Mouse (Mus musculus) hematopoietic stem cell, adult 5-6 weeks (primary cell): ENCODE results near the gene Ufc1. TPM values are rescaled to one million over a fixed set of nuclear protein-coding genes. Genes with fewer than 3 reads are reported as not detected.
"Not testable (repeated sequence)": the region's sequence is repeated elsewhere in the genome, so short reads cannot be mapped to it uniquely, and the experiment has no call there.

ENCODE experiments used
- ATAC-seq, 2 experiments: fragments of 125-278 bp in 1 of 2; replicated peaks in 1 of 2; 2 replicates each; pipeline ENCODE4 v1.8.0; 2016 to 2017; ENCODE audit warnings: inconsistent platforms in 2 of 2, mild to moderate bottlenecking in 2 of 2, moderate number of reproducible peaks in 2 of 2, low read depth in 1 of 2, moderate TSS enrichment in 1 of 2; ENCODE audit not compliant: low FRiP score in 2 of 2, poor library complexity in 2 of 2, severe bottlenecking in 2 of 2, insufficient read depth in 1 of 2, low TSS enrichment in 1 of 2
- total RNA-seq: library from RNA; stranded (forward); fragments of 172-1452, 232-1000 nt; gene quantifications from 2 replicates; pipeline ENCODE4 v1.2.3, GENCODE M21; 2017

Gene Ufc1
- total RNA-seq, 1 experiment from 2014 or later: 56.5 TPM

GRCm38 (mm10) chr1:171256937-171257548 lies 37.8 kb downstream of the Ufc1 start:
- ATAC-seq: peak; percentile 23 to 63; a peak in 2 of 4 replicates

GRCm38 (mm10) chr1:171256095-171256818 lies 38.6 kb downstream of the Ufc1 start:
- ATAC-seq: no peak

- no peak for ATAC-seq
Observed at GRCm38 (mm10) chr1:171252415-171252814, 42.4 kb downstream of the Ufc1 start.

- no peak for ATAC-seq
Observed at GRCm38 (mm10) chr1:171251594-171252324, 43.1 kb downstream of the Ufc1 start.

GRCm38 (mm10) chr1:171250680-171251593 lies 43.9 kb downstream of the Ufc1 start, which contains the start of gene Ndufs2:
Gene Ndufs2 (minus strand): TSS chr1:171251388.
- no peak for ATAC-seq

GRCm38 (mm10) chr1:171249913-171250600 lies 44.8 kb downstream of the Ufc1 start, which contains the start of gene Adamts4:
Gene Adamts4 (plus strand): TSS chr1:171250421.
- no peak for ATAC-seq

- ATAC-seq: no peak
Observed at GRCm38 (mm10) chr1:171248386-171249226, 46.2 kb downstream of the Ufc1 start.

- ATAC-seq: no peak
Observed at GRCm38 (mm10) chr1:171247916-171248315, 46.9 kb downstream of the Ufc1 start.

GRCm38 (mm10) chr1:171247453-171247841 lies 47.4 kb downstream of the Ufc1 start:
- ATAC-seq: peak in 1 of 2 experiments; percentile 3; a peak in 1 of 4 replicates

GRCm38 (mm10) chr1:171246709-171247452 lies 47.9 kb downstream of the Ufc1 start:
- peak; percentile 97 to 99 for ATAC-seq

- ATAC-seq: no peak
Observed at GRCm38 (mm10) chr1:171245353-171245752, 49.5 kb downstream of the Ufc1 start.

- not testable (repeated sequence) for ATAC-seq
Observed at GRCm38 (mm10) chr1:171241952-171242351, 52.9 kb downstream of the Ufc1 start.

- no peak for ATAC-seq
Observed at GRCm38 (mm10) chr1:171240911-171241310, 53.9 kb downstream of the Ufc1 start.

- no peak for ATAC-seq
Observed at GRCm38 (mm10) chr1:171239992-171240744, 54.7 kb downstream of the Ufc1 start.
